Mouse (Mus musculus): Measurements from ENCODE around the gene Rtbdn. TPM values are rescaled to one million over a fixed set of nuclear protein-coding genes. Genes with fewer than 3 reads are reported as not detected.

Rtbdn gene
- polyA plus RNA-seq, 1 experiment from 2014 or later = 2.7 TPM

DNA sequence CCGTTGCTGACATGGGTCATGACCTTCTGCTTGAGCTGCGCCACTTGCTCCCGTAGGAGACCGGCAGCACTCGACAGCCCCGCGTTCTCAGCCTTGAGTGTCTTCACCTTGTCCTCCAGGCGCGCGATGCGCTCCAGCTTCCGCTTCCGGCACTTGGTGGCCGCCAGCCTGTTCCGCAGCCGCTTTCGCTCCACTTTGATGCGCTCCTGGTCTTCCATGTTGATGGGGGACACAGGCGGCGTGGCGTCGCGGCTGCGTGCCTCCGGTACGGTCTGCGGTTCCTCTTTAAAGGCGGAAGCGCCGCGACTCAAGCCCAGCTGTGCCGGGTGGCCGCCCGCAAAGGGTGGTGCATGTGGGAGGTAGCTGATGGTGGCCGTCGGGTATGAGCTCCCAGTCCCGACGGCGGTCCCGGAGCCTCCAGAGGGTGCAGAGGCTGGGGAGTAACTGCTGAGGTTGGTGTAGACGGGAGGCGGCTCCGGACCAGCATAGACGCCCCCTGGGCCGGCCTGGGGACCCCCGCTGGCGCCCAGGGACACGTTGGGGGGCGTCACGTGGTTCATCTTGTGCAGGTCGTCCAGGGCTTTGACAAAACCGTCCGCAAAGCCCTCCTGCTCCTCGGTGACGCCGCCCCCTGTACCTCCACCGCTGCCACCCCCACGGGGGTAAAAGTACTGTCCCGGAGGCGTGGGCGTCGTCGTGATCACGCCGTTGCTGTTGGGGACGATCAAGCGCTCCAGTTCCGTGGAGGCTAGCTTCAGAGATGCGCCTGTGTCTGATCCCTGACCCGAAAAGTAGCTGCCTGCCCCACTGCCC, 30.9 kb downstream of the Rtbdn start:
- H3K27ac ChIP-seq = no peak overlapping the region; the same call in 1 of the 2 replicates
- no peak for ATAC-seq
- WGBS = 1% methylated on average over 70 of the region's 70 CpGs
- H3K9ac ChIP-seq (replicated peaks) = peak overlapping the region; percentile 67
- H3K36me3 ChIP-seq = peaks cover 25% of the 10 kb centered on the region
- H3K4me2 ChIP-seq (replicated peaks) = peak overlapping the region; percentile 95
- H3K27me3 ChIP-seq = peaks cover 46% of the 10 kb centered on the region
- peaks cover 73% of the 10 kb centered on the region for H3K4me1 ChIP-seq (replicated peaks)
- H3K4me3 ChIP-seq (replicated peaks) = peak overlapping the region; percentile 53
- no peaks in the 10 kb centered on the region for H3K9me3 ChIP-seq

DNA sequence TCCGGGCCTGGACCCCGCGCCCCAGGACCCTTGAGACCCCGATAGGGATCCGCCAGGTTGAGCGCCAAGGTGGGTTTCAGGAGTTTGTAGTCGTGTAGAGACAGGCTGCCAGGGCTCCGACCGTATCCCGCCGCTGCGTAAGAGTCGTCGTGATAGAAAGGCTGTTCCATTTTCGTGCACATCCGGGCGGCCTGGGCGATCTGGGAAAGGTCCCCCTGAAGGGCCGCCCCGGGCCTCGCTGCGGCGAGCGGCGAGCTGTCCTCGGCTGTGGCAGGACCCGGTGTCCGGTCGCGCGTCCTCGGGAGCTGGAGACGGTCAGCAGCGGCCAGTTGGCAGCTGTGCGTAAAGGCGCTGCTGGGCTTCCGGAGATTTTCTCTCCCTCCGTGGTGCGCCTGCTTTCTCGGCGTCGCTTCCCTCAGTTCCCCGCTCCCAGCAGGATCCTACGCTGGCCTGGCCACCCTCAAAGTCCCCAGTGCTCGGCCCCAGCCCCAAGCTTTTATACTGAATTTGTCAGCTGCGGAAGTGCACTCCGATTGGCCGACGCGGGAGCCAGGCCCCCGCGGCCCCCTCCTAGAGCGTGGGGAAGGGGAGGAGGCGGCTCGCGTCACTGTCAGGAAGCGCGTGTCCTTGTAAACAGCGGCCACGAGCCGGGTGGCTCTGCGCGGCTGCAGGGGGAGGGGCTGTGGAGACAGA, 31.6 kb downstream of the Rtbdn start, which contains the start of gene Junb:
Gene Junb (minus strand): TSS at position 471 of the 693 bp plus-strand sequence.
- H3K9ac ChIP-seq (replicated peaks) = peak within 1 kb of the TSS; percentile 67
- peak within 1 kb of the TSS; percentile 35 for H3K27ac ChIP-seq
- ATAC-seq = peak; percentile 26
- WGBS = under 1% methylated on average over 63 of the region's 63 CpGs
- H3K9me3 ChIP-seq = no peaks in the 10 kb centered on the region
- H3K4me2 ChIP-seq (replicated peaks) = peak within 1 kb of the TSS; percentile 95
- H3K4me1 ChIP-seq (replicated peaks) = peaks cover 73% of the 10 kb centered on the region
- H3K4me3 ChIP-seq (replicated peaks) = peak within 1 kb of the TSS; percentile 53
- peaks cover 48% of the 10 kb centered on the region for H3K27me3 ChIP-seq
- H3K36me3 ChIP-seq = peaks cover 18% of the 10 kb centered on the region

DNA sequence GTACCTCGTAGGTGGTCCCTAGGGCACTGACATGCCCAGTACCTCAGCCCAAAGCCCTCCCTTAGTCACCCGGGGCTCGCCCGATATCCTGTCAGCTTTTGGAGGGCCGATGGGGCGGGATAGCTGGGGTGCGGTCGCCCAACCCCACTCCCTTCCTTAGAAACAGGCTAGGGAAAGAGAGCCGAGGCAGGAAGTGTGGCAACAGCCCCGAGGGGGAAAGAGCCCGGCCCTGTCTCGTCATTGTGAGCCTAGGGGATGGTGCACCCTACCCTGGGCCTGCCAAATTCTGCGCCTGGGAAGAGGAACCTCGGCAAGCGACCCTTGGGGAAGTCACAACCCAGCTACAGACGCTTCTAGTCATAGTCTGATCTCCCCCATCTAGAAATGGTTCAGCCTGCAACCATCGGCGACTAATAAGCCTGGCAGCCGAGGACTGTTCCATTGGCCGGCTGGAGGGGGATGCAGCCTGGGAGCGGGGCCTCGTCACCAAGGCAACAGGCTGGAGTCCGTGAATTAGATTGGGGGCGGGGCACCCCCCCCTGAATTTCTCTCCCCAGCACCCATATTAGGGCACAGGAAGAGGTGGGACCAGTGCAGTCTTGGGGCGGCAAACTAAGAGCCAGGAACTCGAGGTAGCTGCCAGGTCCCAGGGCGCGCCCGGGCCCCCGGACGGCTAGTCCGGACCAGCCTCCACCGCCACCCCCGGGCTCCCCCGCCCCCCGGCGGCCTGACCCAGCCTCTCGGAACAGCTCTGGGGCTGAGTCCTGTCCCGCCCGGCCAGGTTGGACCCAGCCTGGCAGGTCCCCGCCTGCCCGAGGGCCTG, 33.0 kb downstream of the Rtbdn start:
- H3K4me2 ChIP-seq (replicated peaks) = peak overlapping the region; percentile 95
- H3K27ac ChIP-seq = peak overlapping the region; percentile 35; the same call in 1 of the 2 replicates
- 3% methylated on average over 42 of the region's 42 CpGs for WGBS
- peak overlapping the region; percentile 46; the same call in 1 of the 2 replicates for H3K9ac ChIP-seq (replicated peaks)
- ATAC-seq = peak; percentile 21
- peak overlapping the region; percentile 53 for H3K4me3 ChIP-seq (replicated peaks)
- H3K36me3 ChIP-seq = peaks cover 5% of the 10 kb centered on the region; the same call in 1 of the 2 replicates
- H3K4me1 ChIP-seq (replicated peaks) = peaks cover 74% of the 10 kb centered on the region
- peaks cover 57% of the 10 kb centered on the region for H3K27me3 ChIP-seq
- no peaks in the 10 kb centered on the region for H3K9me3 ChIP-seq

DNA sequence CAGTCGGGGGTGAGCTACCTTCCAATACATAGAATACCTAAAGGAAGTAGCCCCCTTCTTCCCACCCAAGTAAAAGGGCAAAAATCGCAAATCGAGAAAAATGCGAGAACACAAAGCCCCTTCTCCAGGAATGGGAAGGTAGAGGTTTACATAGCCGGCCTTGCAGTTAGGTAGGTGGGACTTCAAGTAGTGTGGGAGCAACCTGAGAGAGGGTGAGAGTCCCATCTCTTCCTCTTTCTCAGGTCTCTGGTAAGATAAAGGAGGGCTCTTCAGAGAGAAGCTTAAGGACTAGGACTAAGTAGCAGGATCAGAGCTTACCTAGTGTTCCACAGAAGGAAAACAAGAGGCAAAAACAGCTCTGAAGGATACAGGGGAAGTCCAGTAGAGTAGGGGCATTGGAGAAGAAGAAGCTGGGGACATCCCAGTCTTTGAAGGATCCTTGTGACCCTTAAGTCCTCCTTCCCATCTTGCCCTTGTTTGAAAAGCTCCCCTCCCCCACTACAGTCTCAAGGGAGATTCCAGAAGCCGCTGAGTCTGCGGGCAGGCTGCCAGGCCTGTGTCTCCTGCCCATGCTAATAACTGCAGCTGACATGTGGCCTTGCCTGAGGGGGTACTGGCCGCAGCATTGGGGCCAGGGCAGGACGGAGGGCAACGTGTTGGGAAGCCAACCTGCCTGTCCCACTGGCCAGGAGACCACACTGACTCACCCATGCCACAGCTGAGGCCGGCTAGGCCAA, 34.0 kb downstream of the Rtbdn start:
- Histone ChIP-seq H3K9ac (replicated peaks) (peak overlapping the region; percentile 4; the same call in 1 of the 2 replicates), H3K4me1 (replicated peaks) (peaks cover 77% of the 10 kb centered on the region), H3K36me3 (no peaks in the 10 kb centered on the region), H3K27ac (peak overlapping the region; percentile 51; the same call in 1 of the 2 replicates), H3K27me3 (peaks cover 60% of the 10 kb centered on the region), H3K4me2 (replicated peaks) (peak overlapping the region; percentile 95), H3K4me3 (replicated peaks) (no peak overlapping the region), H3K9me3 (no peaks in the 10 kb centered on the region)
- WGBS = 38% methylated on average over 11 of the region's 11 CpGs
- no peak for ATAC-seq

DNA sequence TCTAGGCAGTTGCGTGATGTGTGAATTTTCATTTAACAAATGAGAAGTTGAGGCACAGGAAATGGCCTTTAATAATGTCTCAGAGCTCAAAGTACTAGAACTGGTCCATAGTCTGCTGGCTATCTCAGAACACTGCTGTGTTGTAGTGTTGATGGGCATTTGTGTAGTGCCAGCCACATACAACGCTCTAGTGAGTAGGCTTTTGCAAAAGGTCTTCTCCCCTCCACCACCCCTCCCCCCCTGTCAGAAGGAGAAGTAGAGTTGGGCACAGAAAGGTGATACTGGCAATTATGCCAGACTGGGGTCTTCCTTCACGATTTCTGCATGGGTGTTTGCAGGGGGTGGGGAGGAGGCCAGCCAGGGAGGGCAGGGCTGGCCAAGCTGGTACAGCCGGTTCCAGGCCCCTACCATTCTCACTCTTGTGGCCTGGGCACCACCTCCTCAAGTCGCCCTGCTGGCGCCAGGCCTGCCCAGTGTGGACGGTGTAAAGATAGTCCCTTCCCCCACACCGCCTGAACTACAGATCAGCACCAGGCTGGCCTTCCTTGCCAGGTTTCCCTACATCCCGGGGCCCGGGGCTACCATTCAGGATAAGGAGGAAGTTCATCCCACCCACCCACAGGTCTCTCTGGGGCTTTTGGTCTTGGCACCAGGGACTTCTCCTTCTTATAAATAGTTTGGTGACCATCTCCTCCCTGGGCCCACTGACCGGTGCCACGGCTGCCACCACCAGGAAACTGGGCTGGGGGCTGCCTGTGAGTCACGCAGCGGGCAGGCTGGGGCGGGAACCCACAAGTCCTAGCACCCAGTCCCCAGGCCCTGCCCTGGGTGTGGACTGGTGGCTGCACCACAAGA, 35.1 kb downstream of the Rtbdn start:
- Histone ChIP-seq H3K4me2 (replicated peaks) (no peak overlapping the region), H3K4me3 (replicated peaks) (no peak overlapping the region), H3K9me3 (no peaks in the 10 kb centered on the region), H3K36me3 (no peaks in the 10 kb centered on the region), H3K27me3 (peaks cover 63% of the 10 kb centered on the region), H3K9ac (replicated peaks) (no peak overlapping the region), H3K27ac (peak overlapping the region; percentile 51; the same call in 1 of the 2 replicates), H3K4me1 (replicated peaks) (peaks cover 71% of the 10 kb centered on the region)
- WGBS = 85% methylated on average over 15 of the region's 15 CpGs
- no peak for ATAC-seq

DNA sequence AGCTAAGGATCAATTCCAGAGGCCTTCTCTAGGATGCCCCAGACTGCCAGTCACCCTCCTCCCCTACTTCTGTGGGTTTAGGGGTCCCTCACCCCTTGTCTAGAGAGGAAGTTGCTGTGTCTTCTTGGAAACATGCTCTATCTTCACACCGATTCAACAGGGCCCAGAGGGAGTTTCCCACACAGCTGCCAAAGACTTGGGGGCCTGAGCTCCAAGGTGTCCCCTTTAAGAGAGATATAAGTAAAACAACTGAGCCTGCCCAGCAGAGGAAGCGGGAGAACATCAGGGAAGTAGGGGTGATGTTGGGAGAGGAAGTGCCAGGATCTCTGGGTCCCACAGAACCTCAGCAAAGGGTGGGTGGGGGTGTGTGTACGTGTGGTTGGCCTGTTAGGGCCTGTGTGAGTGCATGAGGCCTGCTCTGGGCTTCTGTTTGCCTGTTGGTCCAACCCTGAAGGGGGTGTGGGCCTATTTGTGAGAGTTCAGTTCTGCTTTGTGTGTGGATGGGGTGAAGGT, 35.8 kb downstream of the Rtbdn start:
- WGBS = 57% methylated on average over 3 of the region's 3 CpGs
- Histone ChIP-seq H3K4me1 (replicated peaks) (peaks cover 64% of the 10 kb centered on the region), H3K9me3 (no peaks in the 10 kb centered on the region), H3K27me3 (peaks cover 62% of the 10 kb centered on the region), H3K36me3 (no peaks in the 10 kb centered on the region), H3K4me2 (replicated peaks) (no peak overlapping the region), H3K27ac (no peak overlapping the region), H3K9ac (replicated peaks) (no peak overlapping the region), H3K4me3 (replicated peaks) (no peak overlapping the region)
- ATAC-seq = no peak

DNA sequence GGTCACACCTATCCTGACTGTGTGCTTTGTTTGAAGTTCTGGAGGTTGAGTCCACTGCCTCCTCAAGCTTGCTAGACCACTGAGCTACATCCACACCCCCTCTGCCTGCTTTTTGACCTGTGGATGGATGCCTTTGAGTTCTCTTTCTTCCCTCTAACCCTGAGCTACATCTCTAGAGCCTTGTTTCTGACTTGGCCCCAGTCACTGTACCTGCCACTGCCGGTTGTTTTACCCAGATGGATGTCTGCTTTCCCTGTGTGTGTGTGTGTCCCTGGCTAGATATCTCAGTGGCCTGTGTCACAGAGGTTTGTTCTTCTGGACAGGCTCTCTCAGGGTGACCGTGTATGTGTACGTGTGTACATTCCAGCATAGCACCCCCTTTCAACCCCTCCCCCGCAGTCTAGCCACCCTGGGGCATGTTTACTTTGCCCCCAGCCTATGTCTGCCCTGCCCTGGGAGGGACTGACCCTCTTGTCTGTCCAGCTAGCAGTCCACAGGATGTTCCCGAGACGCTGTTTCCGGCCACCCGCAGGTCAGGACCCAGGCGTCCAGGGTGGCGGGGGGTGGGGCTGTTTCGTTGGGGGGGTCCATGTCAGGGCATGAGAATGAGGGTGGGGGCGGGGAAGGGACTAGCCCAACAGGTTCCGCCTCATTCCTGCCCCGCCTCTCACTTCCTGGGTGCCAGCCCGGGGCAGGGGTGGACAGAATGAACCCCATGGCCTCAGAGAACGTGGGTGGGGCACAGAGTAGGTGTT, 37.7 kb downstream of the Rtbdn start:
- Histone ChIP-seq H3K4me2 (replicated peaks) (peak overlapping the region; percentile 89), H3K4me1 (replicated peaks) (peaks cover 49% of the 10 kb centered on the region), H3K4me3 (replicated peaks) (no peak overlapping the region), H3K27me3 (peaks cover 63% of the 10 kb centered on the region), H3K36me3 (no peaks in the 10 kb centered on the region), H3K9ac (replicated peaks) (peak overlapping the region; percentile 62), H3K9me3 (no peaks in the 10 kb centered on the region), H3K27ac (peak overlapping the region; percentile 44; the same call in 1 of the 2 replicates)
- ATAC-seq = no peak
- whole genome bisulfite sequencing = 13% methylated on average over 16 of the region's 16 CpGs

DNA sequence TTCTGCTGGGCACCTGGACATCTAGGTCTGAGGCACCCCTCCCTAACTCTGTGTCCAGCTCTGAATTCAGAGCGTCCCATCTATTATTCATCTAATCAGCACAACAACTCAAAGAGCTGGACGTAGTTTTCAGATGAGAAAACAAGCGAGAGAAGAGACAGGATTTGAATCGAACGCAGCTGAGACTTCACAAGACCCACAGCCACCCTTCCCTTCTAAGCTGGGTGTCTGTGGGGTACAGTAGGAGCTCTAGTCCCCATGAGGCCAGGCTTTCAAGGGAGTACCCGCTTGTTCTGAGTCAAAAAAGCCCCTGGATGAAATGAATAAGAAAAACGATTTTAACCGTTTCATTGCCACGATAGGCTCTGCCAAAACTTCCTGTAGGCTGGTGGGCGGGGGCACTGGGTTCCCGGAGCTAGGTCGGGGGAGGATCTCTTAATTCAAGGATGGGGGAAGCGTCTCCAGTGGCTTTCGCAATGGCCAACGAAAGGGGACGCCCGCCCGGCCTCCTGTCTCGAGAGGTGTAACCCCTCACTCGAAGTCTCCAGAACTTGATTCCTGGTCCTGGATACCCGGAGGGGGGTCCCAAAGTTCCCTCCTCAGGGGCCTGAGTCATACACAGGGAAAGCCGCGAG, 38.4 kb downstream of the Rtbdn start:
- Histone ChIP-seq H3K4me1 (replicated peaks) (peaks cover 43% of the 10 kb centered on the region), H3K27ac (no peak overlapping the region), H3K9ac (replicated peaks) (peak overlapping the region; percentile 62), H3K36me3 (no peaks in the 10 kb centered on the region), H3K4me3 (replicated peaks) (peak overlapping the region; percentile 46), H3K9me3 (no peaks in the 10 kb centered on the region), H3K27me3 (peaks cover 61% of the 10 kb centered on the region), H3K4me2 (replicated peaks) (peak overlapping the region; percentile 89)
- under 1% methylated on average over 23 of the region's 23 CpGs for WGBS
- ATAC-seq = no peak

DNA sequence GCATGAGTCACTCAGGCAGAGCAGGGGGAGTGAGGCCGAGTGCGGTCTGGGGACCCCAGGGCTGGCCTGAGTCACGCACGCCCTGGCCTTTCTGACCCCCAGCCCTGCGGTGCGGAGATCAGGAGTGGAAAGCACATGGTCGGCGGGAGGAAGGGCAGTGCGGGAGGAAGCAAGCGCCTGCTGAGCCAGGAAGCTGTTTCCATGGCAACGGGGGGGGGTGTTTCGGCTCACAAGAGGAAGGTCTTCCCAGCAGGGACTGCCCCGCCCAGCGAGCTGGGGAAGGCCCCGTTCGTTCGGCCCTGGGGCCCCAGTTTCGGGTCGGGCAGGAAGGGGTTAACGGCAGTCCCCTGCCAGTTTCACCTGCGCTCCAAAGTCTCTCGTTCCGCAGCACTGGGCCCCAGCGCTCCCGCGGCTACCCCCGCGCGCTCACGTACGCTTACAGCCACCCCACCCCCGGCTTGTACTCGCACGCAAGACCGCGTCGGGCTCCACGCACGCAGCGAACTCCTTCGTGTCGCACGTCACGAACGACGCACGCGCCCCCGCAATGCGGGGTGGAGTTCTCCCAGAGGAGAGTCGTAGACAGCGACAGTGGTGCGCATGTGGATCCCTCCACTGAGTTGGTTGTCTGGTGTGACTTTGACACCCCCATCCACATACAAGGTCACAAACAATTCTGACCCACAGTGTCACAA, 39.0 kb downstream of the Rtbdn start:
- ATAC-seq = peak; percentile 19; the same call in 1 of the 2 replicates
- peaks cover 39% of the 10 kb centered on the region for H3K4me1 ChIP-seq (replicated peaks)
- H3K36me3 ChIP-seq = no peaks in the 10 kb centered on the region
- H3K4me2 ChIP-seq (replicated peaks) = peak overlapping the region; percentile 89
- H3K9me3 ChIP-seq = no peaks in the 10 kb centered on the region
- peak overlapping the region; percentile 62 for H3K9ac ChIP-seq (replicated peaks)
- H3K27me3 ChIP-seq = peaks cover 55% of the 10 kb centered on the region
- H3K4me3 ChIP-seq (replicated peaks) = peak overlapping the region; percentile 46
- under 1% methylated on average over 53 of the region's 53 CpGs for WGBS
- H3K27ac ChIP-seq = peak overlapping the region; percentile 10; the same call in 1 of the 2 replicates

Data from midbrain, embryonic 13.5 days (tissue).